Mouse (Mus musculus) CD4-positive helper T cell, adult 2 months (primary cell): ENCODE results near the gene Brms1l.
"Not testable (repeated sequence)": the region's sequence is repeated elsewhere in the genome, so short reads cannot be mapped to it uniquely, and the experiment has no call there.

Experiments used
- DNase-seq: peaks from one replicate; pipeline ENCODE4 v3.0.0-alpha.2; 2012; ENCODE audit warnings: low read depth, missing footprints, low spot score

Brms1l gene

GRCm38 (mm10) chr12:55836199-55836951 is at the start of gene Brms1l:
TSS of gene Brms1l (plus strand) at chr12:55836324.
- DNase-seq, result peak; percentile 97

- not testable (repeated sequence) for DNase-seq
These were observed 41.6 kb upstream of the Brms1l start for GRCm38 (mm10) chr12:55794485-55794884.

DNA sequence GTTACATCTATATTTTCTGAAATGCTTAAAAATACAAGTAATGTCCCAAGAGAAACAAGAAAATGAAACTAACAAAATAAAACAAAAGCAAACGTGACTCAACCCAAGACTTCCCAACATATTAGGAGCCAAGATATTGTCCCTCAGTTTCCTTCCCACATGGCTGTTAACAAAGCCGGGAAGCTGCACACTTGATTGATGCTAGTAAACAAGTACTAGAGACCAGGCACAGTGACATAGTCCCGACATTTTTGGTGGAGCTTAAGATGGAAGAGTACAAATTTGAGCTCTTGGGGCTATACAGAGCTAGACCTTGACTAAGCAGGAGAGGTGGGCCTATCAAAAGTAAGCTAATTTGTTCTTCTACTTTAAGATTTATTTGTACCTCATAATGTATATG is 39.0 kb upstream of the Brms1l start:
- DNase-seq, result no peak

DNA sequence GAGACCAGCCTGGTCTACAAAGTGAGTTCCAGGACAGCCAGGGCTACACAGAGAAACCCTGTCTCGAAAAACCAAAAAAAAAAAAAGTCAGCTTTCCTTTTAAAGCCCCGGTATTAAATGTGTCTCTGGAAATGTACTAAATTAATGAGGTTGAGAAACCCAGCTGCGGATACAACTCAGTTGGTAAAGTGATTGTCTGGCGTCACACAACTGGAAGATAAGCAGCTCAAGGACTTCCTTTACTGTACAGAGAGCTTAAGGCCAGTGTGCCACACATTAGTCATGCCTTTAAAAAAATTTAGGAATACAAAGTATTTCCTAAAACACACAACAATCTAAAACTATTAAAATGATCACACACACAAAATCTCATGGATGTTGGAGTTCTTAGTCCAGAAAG is 37.4 kb upstream of the Brms1l start:
- no peak for DNase-seq

- no peak for DNase-seq
These were observed 36.0 kb upstream of the Brms1l start for GRCm38 (mm10) chr12:55800144-55800543.

DNA sequence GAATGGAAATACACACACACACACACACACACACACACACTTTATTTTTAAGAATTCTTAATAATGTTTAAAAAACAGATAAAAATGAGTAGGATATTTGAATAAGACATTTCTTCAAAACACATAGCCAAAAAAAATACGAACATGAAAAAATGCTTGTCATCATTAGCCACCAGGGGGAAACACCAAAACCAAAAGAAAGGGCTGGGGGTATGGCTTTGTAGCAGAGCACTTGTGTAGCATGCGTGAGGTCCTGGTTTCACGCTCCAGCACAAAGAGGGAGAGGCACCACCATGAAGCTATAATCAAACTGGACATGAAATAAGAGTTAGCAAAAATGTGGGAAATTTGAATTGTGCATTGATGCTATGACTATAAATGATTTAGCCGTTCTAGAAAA is 35.0 kb upstream of the Brms1l start:
- DNase-seq, result no peak

DNA sequence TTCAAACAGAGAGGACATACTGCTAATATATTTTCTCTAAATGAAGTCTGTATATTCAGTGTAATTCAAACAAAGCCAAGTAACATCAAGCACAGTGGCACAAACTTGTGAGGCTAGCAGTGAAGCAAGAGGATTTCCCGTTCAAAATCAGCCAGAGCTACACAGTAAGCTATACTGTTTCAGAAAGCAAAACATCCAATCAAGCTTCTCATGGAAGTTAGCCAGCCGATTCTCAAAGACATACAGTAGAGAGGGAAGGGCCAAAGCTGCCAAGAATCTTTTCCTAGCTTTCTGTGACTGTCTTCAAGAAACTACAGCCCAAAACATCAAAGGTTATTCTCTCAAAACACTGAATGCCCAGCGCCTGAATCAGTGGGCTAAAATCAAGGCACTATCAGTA is 31.1 kb upstream of the Brms1l start:
- no peak for DNase-seq

DNA sequence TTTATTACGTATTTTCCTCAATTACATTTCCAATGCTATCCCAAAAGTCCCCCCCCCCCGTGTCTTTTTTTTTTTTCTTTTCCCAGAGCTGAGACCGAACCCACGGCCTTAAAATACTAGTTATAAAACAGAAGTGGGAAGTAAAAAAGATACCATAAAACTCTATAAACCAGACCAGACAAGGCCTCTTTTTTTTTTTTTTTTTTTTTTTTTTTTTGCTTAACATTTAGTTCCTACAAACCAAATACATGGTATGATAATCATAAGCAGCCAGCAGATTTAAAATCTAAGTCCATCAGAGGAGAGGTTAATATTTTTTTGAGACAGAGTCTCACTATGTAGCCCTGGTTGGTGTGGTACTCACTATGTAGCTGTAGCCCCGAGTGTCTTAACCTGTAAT is 19.6 kb upstream of the Brms1l start:
- DNase-seq, result no peak

DNA sequence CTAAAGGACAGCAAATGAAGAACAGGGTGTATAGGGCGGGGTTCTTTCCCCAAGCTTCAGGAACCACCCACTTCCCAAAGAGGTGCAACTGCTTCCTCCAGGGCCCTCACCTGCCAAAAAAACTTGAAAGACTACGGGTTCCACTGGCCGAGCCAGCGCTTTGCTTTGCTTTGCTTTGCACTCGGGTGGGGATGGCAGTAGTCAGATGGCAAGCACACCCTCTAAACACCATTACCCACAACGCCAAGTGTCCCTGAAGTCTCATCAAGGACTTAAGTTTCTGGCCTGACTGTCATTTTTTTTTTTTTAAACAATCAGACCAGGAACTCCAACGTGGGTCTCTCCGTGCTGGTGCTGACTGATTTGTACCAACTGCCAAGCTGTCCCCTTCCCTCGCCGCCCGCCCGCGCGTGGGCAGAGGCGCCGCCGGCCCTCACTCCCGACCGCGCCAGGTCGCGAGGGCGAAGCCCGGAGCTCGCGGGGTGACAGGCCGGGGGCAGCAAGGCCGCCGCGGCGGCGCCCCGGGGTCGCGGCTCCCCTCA is 15.9 kb upstream of the Brms1l start:
- no peak for DNase-seq

GRCm38 (mm10) chr12:55820661-55821314 is 15.3 kb upstream of the Brms1l start, which contains the start of gene Ralgapa1:
TSS of gene Ralgapa1 (minus strand) at chr12:55821167.
- DNase-seq, result peak; percentile 98

DNA sequence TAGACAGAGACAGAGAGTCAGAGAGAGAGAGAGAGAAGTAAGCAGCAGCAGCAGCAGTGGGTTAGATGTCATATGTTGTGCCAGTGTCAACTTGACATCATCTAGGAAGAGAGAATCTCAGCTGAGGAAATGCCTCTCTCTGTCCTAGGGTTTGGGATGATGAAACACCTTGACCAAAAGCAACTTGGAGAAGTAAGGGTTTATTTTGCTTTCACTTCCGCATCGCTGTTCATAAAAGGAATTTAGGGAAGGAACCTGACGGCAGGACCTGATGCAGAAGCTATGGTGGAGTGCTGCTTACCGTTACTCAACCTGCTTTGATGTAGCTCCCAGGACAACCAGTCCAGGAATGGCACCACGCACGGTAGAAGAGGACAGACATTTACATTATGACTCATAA is 12.1 kb upstream of the Brms1l start:
- DNase-seq, result no peak

- peak; percentile 22 for DNase-seq
These were observed 10.6 kb upstream of the Brms1l start for GRCm38 (mm10) chr12:55825537-55825936.

GRCm38 (mm10) chr12:55831101-55831500 is 5.0 kb upstream of the Brms1l start:
- DNase-seq, result peak; percentile 65

DNA sequence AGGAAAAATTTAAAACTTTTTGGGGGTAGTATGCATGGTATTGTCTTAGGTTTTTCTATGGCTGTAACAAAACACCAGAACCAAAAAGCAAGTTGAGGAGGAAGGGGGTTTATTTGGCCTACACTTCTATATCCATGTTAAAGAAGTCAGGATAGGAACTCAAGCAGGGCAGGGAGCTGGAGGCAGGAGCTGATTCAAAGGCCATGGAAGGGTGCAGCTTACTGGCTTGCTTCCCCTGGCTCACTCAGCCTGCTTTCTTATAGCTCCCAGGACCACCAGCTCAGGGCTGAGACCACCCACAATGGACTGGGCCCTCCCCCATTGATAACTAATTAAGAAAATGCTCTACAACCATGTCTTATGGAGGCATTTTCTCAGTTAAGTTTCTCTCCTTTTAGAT is 3.2 kb upstream of the Brms1l start:
- DNase-seq, result no peak

- DNase-seq, result peak; percentile 23
These were observed 2.1 kb upstream of the Brms1l start for GRCm38 (mm10) chr12:55833906-55834625.

DNA sequence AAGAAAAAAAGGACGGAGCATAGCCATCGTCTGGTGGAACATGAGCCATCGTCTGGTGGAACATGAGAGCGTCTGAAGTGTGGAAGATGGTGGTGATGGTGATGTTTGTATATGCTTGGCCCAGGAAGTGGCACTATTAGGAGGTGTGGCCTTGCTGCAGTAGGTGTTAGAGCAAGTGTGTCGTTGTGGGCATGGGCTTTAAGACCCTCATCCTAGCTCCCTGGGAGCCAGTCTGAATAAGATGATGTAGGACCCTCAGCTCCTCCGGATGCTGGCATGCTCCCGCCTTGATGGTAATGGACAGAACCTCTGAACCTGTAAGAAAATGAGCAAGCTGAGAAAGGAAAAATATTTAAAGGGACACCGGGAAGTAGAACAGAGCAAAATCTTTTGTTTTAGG is 1.2 kb upstream of the Brms1l start:
- no peak for DNase-seq

DNA sequence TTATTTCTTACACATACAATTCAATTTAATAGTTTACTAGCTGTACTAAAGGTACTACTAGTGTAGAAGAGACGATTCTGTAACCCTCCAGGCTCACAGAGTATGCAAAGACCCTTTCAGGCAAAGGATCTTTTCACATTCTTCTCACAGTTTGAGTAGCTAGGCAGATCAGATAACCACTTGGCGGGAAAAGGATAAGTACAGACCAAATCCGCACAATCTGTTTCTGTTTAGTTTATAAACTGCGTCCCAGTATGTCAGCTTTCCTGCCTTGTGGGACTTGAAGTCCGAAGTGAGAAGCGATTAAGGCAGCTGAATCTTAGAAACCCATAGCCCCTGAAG is 296 bp upstream of the Brms1l start:
- no peak for DNase-seq

DNA sequence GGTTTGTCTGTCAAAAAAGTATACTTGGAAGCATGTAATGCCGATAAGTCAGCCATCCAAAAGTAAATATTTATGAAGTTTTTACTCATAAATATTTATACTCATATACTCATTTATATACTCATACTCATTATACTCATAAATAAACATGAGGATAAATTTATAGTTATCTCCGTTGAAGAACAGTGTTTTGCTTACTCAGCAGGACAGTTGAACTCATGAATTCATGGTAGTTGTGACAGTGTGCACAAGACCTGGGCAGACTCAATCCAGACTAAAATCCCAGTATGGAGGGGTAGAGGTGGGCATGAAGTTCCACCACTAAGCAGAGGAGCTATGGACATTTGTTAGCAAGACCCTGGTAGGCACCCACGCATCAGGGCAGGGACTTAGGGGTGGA is 1.4 kb downstream of the Brms1l start:
- no peak for DNase-seq

GRCm38 (mm10) chr12:55846741-55847140 is 10.6 kb downstream of the Brms1l start:
- DNase-seq, result peak; percentile 48

- DNase-seq, result no peak
These were observed 11.7 kb downstream of the Brms1l start for GRCm38 (mm10) chr12:55847851-55848250.

DNA sequence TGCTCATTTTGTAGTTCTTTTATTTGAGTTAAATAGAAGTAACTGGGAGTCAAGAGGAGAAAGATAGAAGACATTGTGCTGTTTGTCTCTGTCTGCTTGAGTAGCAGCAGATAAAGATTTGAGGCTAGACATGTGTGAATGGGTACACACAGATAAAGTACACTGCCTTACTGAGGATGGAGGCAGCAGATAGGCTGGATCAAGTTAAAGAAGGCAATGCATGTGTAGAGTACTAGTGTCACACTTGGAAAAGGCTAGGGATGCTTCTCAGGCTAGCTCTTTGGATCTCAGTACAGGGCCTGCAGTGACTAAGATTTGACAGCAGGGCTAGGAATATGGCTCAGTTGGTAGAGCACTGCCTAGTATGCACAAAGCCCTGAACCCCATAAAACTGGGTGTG is 14.5 kb downstream of the Brms1l start:
- DNase-seq, result no peak
